Mouse (Mus musculus) megakaryocyte, embryonic 14.5 days (primary cell): ENCODE data around the gene Pik3r6. TPM values are rescaled to one million over a fixed set of nuclear protein-coding genes. Genes with fewer than 3 reads are reported as not detected.

Source experiments
- H3K27me3 ChIP-seq: replicated peaks from 2 replicates; pipeline ENCODE3; 2012; ENCODE audit warnings: inconsistent platforms
- H3K36me3 ChIP-seq: replicated peaks from 2 replicates; pipeline ENCODE3; 2012; ENCODE audit warnings: low read length, inconsistent platforms, mixed read lengths
- H3K4me1 ChIP-seq: 2 replicates; pipeline ENCODE4 v1.6.1; 2012; ENCODE audit warnings: inconsistent platforms
- H3K4me3 ChIP-seq: replicated peaks from 2 replicates; pipeline ENCODE3; 2012; ENCODE audit warnings: moderate library complexity, mild to moderate bottlenecking, inconsistent platforms
- H3K9me3 ChIP-seq: 2 replicates; pipeline ENCODE4 v1.6.1; 2012; ENCODE audit warnings: inconsistent platforms
- FLI1 ChIP-seq: IDR thresholded peaks from 2 replicates; pipeline ENCODE4 v1.6.1; 2012; ENCODE audit warnings: low read length, inconsistent platforms, mixed read lengths
- GATA1 ChIP-seq: IDR thresholded peaks from 3 replicates; pipeline ENCODE4 v1.6.1; 2012; ENCODE audit warnings: mixed read lengths, low read length, inconsistent platforms, borderline replicate concordance
- polyA plus RNA-seq: library from polyadenylated mRNA; stranded (reverse); fragments of >175 nt; gene quantifications from 2 replicates; pipeline ENCODE4 v1.2.3, GENCODE M21; 2012; ENCODE audit warnings: low replicate concordance; ENCODE audit not compliant: insufficient read depth

Gene Pik3r6
- polyA plus RNA-seq, 1 experiment = 1.7 TPM

- Histone ChIP-seq H3K4me1 (peaks cover 5% of the 10 kb centered on the region; the same call in 1 of the 2 replicates), H3K4me3 (no peak overlapping the region), H3K9me3 (no peaks in the 10 kb centered on the region), H3K36me3 (no peaks in the 10 kb centered on the region), H3K27me3 (peaks cover 46% of the 10 kb centered on the region)
- TF ChIP-seq FLI1 (no peak), GATA1 (no peak)
Observed at GRCm38 (mm10) chr11:68566447-68567059, 63.7 kb downstream of the Pik3r6 start.

GRCm38 (mm10) chr11:68570861-68571260 is 68.0 kb downstream of the Pik3r6 start:
- peaks cover 27% of the 10 kb centered on the region for H3K27me3 ChIP-seq
- no peaks in the 10 kb centered on the region for H3K36me3 ChIP-seq
- H3K9me3 ChIP-seq = no peaks in the 10 kb centered on the region
- H3K4me3 ChIP-seq = no peak overlapping the region
- peaks cover 5% of the 10 kb centered on the region; the same call in 1 of the 2 replicates for H3K4me1 ChIP-seq
- TF ChIP-seq FLI1 (no peak), GATA1 (no peak)

- TF ChIP-seq GATA1 (no peak), FLI1 (no peak)
- peaks cover 39% of the 10 kb centered on the region for H3K27me3 ChIP-seq
- H3K4me3 ChIP-seq = no peak overlapping the region
Observed at GRCm38 (mm10) chr11:68577076-68577475, 74.3 kb downstream of the Pik3r6 start.

GRCm38 (mm10) chr11:68579462-68579881 is 76.7 kb downstream of the Pik3r6 start:
- no peaks in the 10 kb centered on the region for H3K9me3 ChIP-seq
- no peak for TF ChIP-seq FLI1
- no peak for TF ChIP-seq GATA1
- H3K36me3 ChIP-seq = no peaks in the 10 kb centered on the region
- H3K4me3 ChIP-seq = no peak overlapping the region
- H3K4me1 ChIP-seq = no peaks in the 10 kb centered on the region
- peaks cover 35% of the 10 kb centered on the region for H3K27me3 ChIP-seq

More at GRCm38 (mm10) chr11:68577076-68577475, 74.3 kb downstream of the Pik3r6 start:
- H3K4me1 ChIP-seq = no peaks in the 10 kb centered on the region
- H3K9me3 ChIP-seq = no peaks in the 10 kb centered on the region
- H3K36me3 ChIP-seq = no peaks in the 10 kb centered on the region

- Histone ChIP-seq H3K27me3 (peaks cover 38% of the 10 kb centered on the region), H3K4me1 (no peaks in the 10 kb centered on the region), H3K36me3 (no peaks in the 10 kb centered on the region), H3K4me3 (no peak overlapping the region), H3K9me3 (no peaks in the 10 kb centered on the region)
- no peak for TF ChIP-seq GATA1
- TF ChIP-seq FLI1 = no peak
Observed at GRCm38 (mm10) chr11:68580566-68580965, 77.7 kb downstream of the Pik3r6 start.

GRCm38 (mm10) chr11:68583225-68583624 is 80.4 kb downstream of the Pik3r6 start:
- peaks cover 40% of the 10 kb centered on the region for H3K27me3 ChIP-seq
- no peak overlapping the region for H3K4me3 ChIP-seq
- no peaks in the 10 kb centered on the region for H3K36me3 ChIP-seq
- TF ChIP-seq GATA1 = no peak
- no peak for TF ChIP-seq FLI1
- H3K4me1 ChIP-seq = no peaks in the 10 kb centered on the region
- H3K9me3 ChIP-seq = no peaks in the 10 kb centered on the region

- Histone ChIP-seq H3K9me3 (no peaks in the 10 kb centered on the region), H3K27me3 (peaks cover 39% of the 10 kb centered on the region), H3K4me3 (no peak overlapping the region), H3K36me3 (no peaks in the 10 kb centered on the region), H3K4me1 (no peaks in the 10 kb centered on the region)
- TF ChIP-seq GATA1 = no peak
- TF ChIP-seq FLI1 = no peak
Observed at GRCm38 (mm10) chr11:68583906-68584480, 81.2 kb downstream of the Pik3r6 start.

GRCm38 (mm10) chr11:68585890-68586289 is 83.1 kb downstream of the Pik3r6 start:
- Histone ChIP-seq H3K4me3 (no peak overlapping the region), H3K36me3 (no peaks in the 10 kb centered on the region), H3K27me3 (peaks cover 41% of the 10 kb centered on the region), H3K9me3 (no peaks in the 10 kb centered on the region), H3K4me1 (no peaks in the 10 kb centered on the region)
- TF ChIP-seq FLI1 (no peak), GATA1 (no peak)

- Histone ChIP-seq H3K27me3 (peaks cover 46% of the 10 kb centered on the region), H3K36me3 (no peaks in the 10 kb centered on the region), H3K4me1 (no peaks in the 10 kb centered on the region), H3K9me3 (no peaks in the 10 kb centered on the region), H3K4me3 (no peak within 1 kb of the TSS)
- TF ChIP-seq GATA1 (no peak), FLI1 (no peak)
Observed at GRCm38 (mm10) chr11:68586721-68587120, 83.9 kb downstream of the Pik3r6 start, which contains the start of gene Ccdc42. Gene Ccdc42, plus strand, starts transcription at chr11:68587021.

GRCm38 (mm10) chr11:68589055-68589809 is 86.4 kb downstream of the Pik3r6 start:
- H3K4me1 ChIP-seq = no peaks in the 10 kb centered on the region
- H3K27me3 ChIP-seq = peaks cover 51% of the 10 kb centered on the region
- no peaks in the 10 kb centered on the region for H3K36me3 ChIP-seq
- no peaks in the 10 kb centered on the region for H3K9me3 ChIP-seq
- no peak for TF ChIP-seq FLI1
- no peak for TF ChIP-seq GATA1
- H3K4me3 ChIP-seq = no peak overlapping the region
